Mouse (Mus musculus) common myeloid progenitor, adult 5-6 weeks (primary cell): Measurements from ENCODE around the gene Lrrc63. TPM values are rescaled to one million over a fixed set of nuclear protein-coding genes. Genes with fewer than 3 reads are reported as not detected.
A peak's percentile ranks its signal among the peaks of the same experiment; 100 is the strongest.
"Not testable (repeated sequence)": the region's sequence is repeated elsewhere in the genome, so short reads cannot be mapped to it uniquely, and the experiment has no call there.

Experiments
- ATAC-seq: replicated peaks from 2 replicates; pipeline ENCODE4 v1.8.0; 2016; ENCODE audit warnings: low read depth, mild to moderate bottlenecking, moderate TSS enrichment, inconsistent platforms; ENCODE audit not compliant: poor library complexity, severe bottlenecking
- total RNA-seq: library from RNA; stranded (forward); fragments of 200-1000, 187-1606 nt; gene quantifications from 2 replicates; pipeline ENCODE4 v1.2.3, GENCODE M21; 2017

The Lrrc63 gene
- not detected in 2 replicates for total RNA-seq

DNA sequence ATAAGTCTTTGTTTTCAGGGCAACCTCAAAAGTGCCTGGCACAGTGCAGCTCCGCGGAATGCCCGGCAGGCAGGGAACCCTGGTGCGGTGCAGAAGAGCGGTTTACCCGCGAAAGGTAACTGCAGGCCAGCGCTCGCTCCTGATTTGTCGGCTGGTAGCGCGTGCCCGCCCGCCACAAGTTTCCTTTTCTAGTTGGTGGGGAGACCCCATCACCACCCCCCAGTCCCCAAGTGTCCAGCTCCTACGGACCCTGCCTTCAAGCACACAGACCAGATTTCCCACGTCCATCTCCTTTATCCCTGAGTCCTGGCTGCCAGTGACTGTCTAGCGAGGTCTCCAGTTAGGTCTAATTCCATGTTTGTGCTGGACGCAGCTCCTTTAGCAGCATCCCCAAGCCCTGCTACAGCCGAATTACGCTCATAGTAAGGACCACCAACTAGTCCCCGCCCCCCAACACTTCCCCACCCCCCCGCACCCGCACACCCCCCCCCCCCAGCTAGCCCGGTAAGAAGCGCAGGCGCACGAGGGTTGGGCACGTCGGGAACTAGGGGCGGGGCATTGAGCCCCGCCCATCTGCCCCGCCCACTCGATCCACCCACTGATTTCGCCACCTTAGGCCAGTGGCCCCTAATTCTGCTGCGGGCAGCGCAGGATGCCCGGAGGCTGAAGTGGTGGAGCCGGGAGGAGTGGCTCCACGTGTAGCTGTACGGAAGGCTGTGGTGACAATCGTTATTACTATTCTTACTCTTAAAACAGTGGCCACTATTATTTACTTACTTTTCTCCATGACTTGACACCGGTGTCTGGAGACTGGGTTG, at the start of gene Lrrc63, which contains the start of gene Lcp1:
TSS of gene Lrrc63 (minus strand) at position 381 of the 818 bp plus-strand sequence.
TSS of gene Lcp1 (plus strand) at position 601 of the 818 bp plus-strand sequence.
- peak; percentile 91 for ATAC-seq

- peak; percentile 37 for ATAC-seq
Observed at GRCm38 (mm10) chr14:75179255-75179963, 48.7 kb upstream of the Lrrc63 start.

GRCm38 (mm10) chr14:75178801-75179211, 48.1 kb upstream of the Lrrc63 start:
- peak; percentile 4; the same call in 1 of the 2 replicates for ATAC-seq

DNA sequence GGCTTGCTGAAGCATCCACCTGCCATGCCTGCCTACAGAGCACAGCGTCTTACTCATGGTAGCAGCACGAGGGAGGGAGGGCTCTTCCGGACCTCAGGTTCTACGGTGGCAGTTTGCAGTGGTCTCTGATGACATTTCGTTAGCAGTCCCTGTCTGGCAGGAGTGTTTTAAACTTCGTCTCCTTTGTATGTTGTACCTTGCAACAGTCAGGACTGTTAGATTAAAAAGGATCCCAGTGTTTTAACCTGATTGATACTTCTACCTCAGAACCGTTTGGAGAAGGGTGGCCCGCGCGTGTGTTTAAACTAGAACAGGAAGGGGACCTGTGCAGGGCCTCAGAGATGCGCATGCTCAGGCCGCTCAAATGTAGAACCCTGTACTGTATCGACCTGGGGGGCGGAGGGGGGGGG, 47.7 kb upstream of the Lrrc63 start:
- ATAC-seq: peak; percentile 15; the same call in 1 of the 2 replicates

GRCm38 (mm10) chr14:75177400-75177799, 46.7 kb upstream of the Lrrc63 start:
- ATAC-seq: no peak

DNA sequence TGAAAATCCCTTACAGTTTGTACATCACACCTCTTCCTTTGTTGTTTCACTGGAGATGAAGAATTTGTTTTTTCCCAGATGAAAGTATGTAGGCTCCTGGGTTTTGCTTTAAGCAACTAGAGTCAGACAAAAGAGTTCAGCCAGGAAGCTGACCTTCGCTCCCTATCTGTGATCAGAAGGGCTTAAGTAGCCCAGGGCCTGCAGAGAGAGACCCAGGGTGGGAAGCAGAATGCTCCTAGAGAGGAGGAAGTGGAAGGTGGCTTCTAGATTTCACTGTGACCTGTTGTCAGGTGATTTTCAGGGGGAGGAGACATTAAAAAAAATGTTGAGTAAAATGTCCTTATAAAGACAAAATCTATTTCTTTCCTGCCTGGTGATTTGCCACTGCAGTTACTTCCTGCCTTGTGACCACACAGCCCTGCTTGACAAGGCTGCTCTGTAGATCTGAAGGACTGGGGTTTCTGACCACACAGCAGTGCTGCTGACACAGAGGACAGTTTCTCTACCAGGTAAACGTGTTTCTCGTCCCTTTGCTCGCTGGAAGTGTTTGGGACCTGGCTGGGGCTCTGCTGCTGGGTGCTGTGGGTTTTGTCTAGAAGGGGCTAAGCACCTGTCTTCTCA, 45.9 kb upstream of the Lrrc63 start:
- ATAC-seq: peak; percentile 40

DNA sequence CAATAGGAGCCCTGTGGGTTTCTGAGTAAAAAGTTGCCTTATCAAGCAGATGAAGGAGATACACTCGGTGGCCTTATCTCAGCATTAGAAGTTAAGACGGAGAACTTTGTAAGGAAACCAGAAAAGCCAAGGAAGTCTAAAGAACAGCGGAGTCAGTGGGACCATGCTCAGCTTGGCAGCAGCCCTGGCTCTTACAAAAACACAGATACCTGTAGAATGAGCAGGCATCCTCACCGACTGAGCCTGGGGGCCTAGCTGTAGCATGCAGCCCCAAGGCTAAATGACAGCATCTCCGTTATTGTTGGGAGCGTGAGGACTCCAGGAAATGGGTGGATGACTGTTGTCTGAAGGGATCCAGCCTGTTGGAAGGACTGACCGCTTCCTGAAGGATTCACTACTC, 45.1 kb upstream of the Lrrc63 start:
- no peak for ATAC-seq

DNA sequence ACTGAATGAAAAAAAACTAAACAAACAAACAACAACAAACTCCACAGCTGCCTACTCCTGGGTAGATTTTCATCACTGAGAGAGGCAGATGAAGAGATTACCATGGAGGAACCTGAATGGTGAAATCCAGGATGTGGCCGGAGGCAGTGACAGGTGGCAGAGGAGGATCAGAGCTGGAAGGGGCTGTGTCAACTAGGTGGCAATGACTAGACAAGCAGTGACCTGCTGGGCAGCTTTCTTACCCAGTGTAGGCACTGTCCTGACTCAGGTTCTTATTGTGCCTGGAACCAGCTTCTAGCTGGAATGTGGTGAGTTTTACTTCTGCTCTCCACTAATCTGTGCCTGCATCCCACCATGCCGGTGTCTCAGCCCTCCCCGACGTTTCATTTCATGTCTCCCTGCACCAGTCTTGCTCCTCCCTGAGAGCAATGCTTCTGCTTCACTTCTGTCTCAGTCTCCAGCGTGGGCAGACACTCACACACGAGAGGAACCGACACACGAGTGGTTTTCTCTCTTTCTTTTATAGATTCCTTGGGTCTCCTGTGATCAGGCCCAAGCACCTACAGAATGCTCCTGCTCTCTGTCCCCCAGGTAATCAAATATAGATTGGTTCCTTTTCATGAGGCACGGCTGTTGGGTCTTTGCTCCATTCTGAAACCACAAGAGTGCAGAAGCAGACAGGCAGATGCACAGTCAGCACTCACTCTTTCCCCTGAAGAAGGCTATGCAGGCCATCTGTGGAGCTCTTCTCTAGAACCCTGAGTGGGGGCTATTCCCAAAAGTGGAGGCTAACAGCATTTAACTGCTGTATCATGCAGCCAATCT, 44.3 kb upstream of the Lrrc63 start:
- ATAC-seq: no peak

DNA sequence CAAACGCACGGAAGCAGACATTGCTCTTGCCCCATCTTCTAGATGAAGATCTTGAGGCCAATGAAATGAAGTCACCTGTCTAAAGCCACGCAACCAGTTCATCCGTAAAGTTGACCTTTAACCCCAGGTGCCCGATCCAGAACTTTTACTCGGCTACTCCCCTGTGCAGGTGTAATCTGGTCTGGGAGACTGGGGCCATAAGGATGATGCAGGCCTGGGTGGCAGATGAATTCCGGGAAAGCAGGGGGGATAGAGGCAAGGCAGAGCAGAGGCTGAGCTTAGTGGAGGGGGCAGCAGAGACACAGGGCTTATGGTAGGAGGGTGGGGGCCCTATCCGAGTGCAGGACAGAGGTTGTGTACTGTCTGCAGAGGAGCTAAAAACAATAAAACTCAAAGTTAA, 43.6 kb upstream of the Lrrc63 start:
- no peak for ATAC-seq

- ATAC-seq: 0 out of 2 replicates have a peak, but pooled peaks have one; percentile 17
Observed at GRCm38 (mm10) chr14:75170546-75170945, 39.9 kb upstream of the Lrrc63 start.

- ATAC-seq: peak; percentile 75
Observed at GRCm38 (mm10) chr14:75168501-75168900, 37.8 kb upstream of the Lrrc63 start.

DNA sequence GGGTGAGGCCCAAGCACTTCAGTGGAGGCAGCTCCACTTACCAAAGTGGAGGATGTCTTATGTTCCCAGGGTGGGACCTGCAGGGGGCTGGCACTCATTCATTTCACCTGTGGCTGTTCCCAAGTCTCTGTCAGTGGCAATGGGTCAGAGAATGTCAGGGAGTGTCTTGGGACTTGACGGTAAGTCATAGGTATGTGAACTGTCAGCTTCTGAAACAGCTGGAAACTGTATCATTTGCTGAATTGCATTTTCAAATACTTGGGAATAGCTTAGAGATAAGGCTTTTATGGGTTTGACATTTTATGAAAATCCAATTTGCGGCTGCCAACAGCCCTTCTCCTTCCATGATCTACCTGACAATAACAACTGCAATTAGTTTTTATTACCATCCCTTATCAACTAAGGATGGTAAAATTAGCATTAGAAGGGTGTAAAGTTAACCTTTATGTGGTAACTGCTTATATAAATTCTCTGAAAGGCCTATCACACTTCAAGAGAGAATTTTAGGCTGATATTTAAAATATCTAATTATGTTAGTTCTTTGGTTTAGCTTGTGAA, 35.0 kb upstream of the Lrrc63 start:
- no peak for ATAC-seq

DNA sequence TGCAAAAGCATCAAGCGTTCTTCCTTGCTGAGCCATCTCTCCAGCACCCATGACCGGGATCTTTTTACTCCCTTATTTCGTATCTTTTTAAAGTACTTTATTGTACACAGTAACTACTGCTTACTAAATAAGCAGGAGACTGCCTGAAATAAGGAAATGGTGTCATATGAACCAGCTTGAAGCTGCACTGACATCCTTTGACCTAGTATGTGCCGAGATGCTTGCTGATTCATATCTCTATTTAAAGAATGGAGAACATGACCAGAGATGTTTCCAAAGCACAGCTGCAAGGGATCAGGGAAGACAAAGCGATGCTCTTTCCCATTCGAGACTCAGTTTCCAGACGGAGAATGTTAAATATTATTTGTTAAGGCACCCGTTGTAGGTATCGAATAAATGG, 33.7 kb upstream of the Lrrc63 start:
- ATAC-seq: no peak

DNA sequence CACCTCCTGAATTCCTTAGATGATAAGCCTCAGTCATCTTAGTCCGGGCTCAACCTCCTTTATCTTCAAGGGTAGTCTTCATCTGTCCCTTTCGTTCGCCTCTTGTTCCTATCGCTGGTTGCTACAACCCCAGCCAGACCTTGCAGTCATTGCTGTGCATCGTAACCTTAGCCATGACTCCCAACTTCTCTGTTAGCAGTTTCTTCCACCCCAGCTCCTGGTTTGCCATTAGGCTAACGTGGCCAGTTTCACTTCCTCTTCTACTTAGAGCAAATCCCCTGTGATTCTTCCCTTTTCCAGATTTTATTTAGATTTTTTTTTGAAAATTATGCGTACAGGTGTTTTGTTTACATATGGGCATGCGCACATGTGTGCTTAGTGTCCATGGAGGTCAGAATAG, 33.2 kb upstream of the Lrrc63 start:
- ATAC-seq: peak; percentile 62

DNA sequence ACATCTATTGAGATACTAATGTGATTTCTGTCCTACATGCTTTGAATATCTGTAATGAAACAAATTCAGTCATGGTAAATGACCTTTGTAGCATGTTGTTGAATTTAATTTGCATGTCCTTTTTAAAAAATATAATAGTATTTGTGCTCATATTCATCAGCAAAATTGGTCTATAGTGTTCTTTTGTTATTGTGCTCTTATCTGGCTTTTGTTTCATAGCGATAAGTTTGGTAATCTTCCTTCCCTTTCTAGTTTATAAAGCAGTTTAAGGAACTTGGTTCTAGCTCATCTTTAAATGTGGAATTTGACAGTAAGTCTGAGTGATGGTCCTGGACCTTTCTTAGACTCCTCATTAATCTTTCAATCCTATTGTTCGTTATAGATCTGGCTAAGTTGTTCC, 28.7 kb upstream of the Lrrc63 start:
- ATAC-seq: no peak

DNA sequence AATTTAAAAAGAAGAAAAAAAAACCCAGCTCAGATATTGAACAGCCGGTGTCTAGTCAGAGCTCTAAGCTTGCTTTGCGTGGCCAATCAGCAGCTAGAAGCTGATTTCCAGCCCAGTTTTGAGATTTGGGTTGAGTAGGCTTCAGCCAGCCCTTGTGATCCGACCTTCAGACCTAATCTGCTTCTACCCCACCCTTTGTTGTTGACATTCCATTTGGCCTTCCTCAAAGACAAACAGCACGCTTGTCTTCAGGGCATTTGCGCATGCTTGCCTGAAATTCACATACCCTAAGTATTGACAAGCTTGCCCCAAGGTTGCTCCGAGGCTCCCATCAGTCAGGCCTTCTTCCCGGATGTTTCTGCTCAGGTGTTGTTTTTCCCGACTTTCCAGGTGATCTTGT, 23.8 kb upstream of the Lrrc63 start:
- no peak for ATAC-seq

DNA sequence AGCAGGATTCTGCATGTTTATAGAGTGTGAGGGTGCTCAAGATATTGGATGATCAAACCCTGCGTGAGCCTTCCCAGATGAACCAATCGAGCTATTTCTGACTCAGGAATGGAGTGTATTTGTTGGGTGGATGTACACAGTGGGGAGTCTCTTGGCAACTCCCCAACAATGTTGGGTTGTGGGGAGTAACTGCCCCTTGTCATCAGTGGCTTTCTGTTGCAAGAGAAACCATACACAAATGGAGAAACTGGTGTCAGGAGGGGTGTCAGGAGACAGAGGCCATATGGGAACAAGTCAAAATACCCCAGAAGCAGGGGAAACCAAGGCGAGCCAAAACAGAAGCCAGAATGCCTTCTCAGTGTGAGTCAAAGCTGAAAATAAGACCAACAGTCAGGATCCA, 20.5 kb upstream of the Lrrc63 start:
- ATAC-seq: no peak

DNA sequence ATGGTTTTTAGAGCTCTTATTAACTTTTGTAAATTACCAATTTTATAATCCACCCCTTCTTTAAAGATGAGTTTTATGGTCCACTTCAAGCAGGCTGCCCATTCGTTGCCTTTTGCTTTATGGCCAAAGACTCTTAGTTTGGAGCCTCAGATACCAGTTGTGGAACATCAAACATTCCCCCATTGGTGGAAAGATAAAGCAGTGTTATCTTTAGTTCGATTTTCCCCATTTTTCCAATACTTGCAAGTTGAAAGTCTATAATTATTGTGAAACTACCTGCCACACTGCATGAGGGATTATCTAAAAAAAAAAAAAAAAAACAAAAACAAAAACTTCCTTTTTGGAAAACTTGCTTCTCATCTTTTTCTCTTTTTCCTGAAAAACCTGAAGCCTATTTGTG, 20.0 kb upstream of the Lrrc63 start:
- no peak for ATAC-seq

- ATAC-seq: peak; percentile 80
Observed at GRCm38 (mm10) chr14:75148229-75148628, 17.5 kb upstream of the Lrrc63 start.

DNA sequence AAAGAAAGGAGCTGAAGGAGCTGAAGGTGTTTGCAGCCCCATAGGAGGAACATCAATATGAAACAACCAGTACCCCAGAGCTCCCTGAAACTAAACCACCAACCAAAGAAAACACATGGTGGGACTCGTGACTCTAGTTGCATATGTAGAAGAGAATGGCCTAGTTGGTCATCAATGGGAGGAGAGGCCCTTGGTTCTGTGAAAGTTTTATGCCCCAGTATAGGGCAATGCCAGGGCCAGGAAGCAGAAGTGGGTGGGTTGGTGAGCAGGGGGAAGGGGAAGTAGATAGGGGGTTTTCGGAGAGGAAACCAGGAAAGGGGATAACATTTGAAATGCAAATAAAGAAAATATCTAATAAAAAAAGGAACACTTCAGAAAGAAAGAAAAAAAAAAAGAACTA, 17.0 kb upstream of the Lrrc63 start:
- not testable (repeated sequence) for ATAC-seq
